Mouse (Mus musculus): ENCODE results near the gene Sdf2. TPM values are rescaled to one million over a fixed set of nuclear protein-coding genes. Genes with fewer than 3 reads are reported as not detected.

The Sdf2 gene
- polyA plus RNA-seq (2012; fragmentation: generic; extraction: Trizol) = 76.8 TPM
- long read RNA-seq, experiment 1, transcript Sdf2-201 (3 exons, 1,268 nt) = major isoform, 91 of 118 reads
- long read RNA-seq, experiment 1, partial matches to known transcripts = 7 of 118 reads
- long read RNA-seq, experiment 1, other reads (novel, unspliced or antisense) = 20 of 118 reads
- long read RNA-seq, experiment 2, transcript Sdf2-201 (3 exons, 1,268 nt) = major isoform, 35 of 42 reads
- long read RNA-seq, experiment 2, partial matches to known transcripts = 1 of 42 reads
- long read RNA-seq, experiment 2, other reads (novel, unspliced or antisense) = 6 of 42 reads

DNA sequence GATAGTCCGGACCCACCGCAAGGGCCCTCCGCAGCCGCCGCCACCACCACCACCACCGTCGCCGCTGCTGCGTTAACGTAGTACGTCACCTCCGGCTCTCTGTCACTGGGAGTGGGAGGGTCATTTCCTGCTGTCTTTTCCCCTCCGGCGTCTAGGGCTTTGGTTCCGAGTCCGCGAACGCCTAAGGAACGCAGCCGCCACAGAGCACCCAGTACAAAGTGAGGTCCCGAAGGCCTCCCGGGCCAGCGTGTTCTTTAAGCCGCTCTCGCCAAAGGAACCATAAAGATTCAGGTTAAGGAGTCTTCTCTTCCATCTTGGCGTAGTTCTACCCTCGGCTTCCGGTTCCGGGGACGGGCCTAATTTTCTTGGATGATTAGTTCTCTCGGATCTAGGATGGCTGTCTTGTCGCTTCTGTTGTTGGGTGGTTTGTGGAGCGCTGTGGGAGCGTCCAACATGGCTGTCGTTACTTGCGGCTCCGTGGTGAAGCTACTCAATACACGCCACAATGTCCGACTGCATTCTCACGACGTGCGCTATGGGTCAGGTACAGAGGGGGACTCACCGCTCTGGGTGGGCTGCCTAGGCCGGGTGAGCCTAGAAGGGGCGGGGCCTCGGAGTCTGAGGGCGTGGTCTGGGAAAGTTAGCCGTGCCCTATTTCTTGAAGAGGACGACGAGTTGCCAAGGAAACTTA, at the start of gene Sdf2, which contains the start of gene Supt6:
TSS of gene Sdf2 (plus strand) at position 120 of the 691 bp plus-strand sequence.
TSS of gene Supt6 (minus strand) at position 361 of the 691 bp plus-strand sequence.
- Histone ChIP-seq H3K79me3 (ENCODE audit: low read depth) (peaks cover 77% of the 10 kb centered on the region), H3ac (ENCODE audit: control insufficient read depth, insufficient read length, low read depth) (peak within 1 kb of the TSS; percentile 79), H3K79me2 (ENCODE audit: control insufficient read depth, insufficient read depth) (peaks cover 94% of the 10 kb centered on the region), H3K27me3 (ENCODE audit: control insufficient read depth, insufficient read depth, insufficient read length) (no peaks in the 10 kb centered on the region), H3K36me3 (ENCODE audit: control insufficient read depth, insufficient read depth) (peaks cover 12% of the 10 kb centered on the region), H3K4me3 (ENCODE audit: insufficient read depth, poor library complexity, severe bottlenecking) (peak within 1 kb of the TSS; percentile 82)
- TF ChIP-seq MYOD1 (IDR thresholded peaks at IDR 0.05; ENCODE audit: control insufficient read depth, insufficient read length, low read depth) (no peak), FOSL1 (IDR thresholded peaks at IDR 0.05; ENCODE audit: insufficient read depth, low read length, poor library complexity, severe bottlenecking) (no peak), MAX (IDR thresholded peaks at IDR 0.05) (no peak), CTCF (IDR thresholded peaks at IDR 0.05; ENCODE audit: control insufficient read depth, insufficient read depth, insufficient read length) (no peak), MYOG (IDR thresholded peaks at IDR 0.05; ENCODE audit: control insufficient read depth, extremely low read depth, insufficient read length) (no peak), CEBPB (IDR thresholded peaks at IDR 0.05; ENCODE audit: low read depth) (no peak), USF1 (IDR thresholded peaks at IDR 0.05; ENCODE audit: low read depth) (no peak)

GRCm38 (mm10) chr11:78202372-78202771, 43.2 kb upstream of the Sdf2 start:
- Histone ChIP-seq H3K27me3 (ENCODE audit: control insufficient read depth, insufficient read depth, insufficient read length) (no peaks in the 10 kb centered on the region), H3K36me3 (ENCODE audit: control insufficient read depth, insufficient read depth) (peaks cover 30% of the 10 kb centered on the region), H3K79me2 (ENCODE audit: control insufficient read depth, insufficient read depth) (no peaks in the 10 kb centered on the region), H3K4me3 (ENCODE audit: insufficient read depth, poor library complexity, severe bottlenecking) (no peak overlapping the region), H3K79me3 (ENCODE audit: low read depth) (no peaks in the 10 kb centered on the region), H3ac (ENCODE audit: control insufficient read depth, insufficient read length, low read depth) (no peak overlapping the region)
- TF ChIP-seq MYOG (IDR thresholded peaks at IDR 0.05; ENCODE audit: control insufficient read depth, extremely low read depth, insufficient read length) (no peak), USF1 (IDR thresholded peaks at IDR 0.05; ENCODE audit: low read depth) (no peak), FOSL1 (IDR thresholded peaks at IDR 0.05; ENCODE audit: insufficient read depth, low read length, poor library complexity, severe bottlenecking) (no peak), MYOD1 (IDR thresholded peaks at IDR 0.05; ENCODE audit: control insufficient read depth, insufficient read length, low read depth) (no peak), CEBPB (IDR thresholded peaks at IDR 0.05; ENCODE audit: low read depth) (no peak), MAX (IDR thresholded peaks at IDR 0.05) (no peak), CTCF (IDR thresholded peaks at IDR 0.05; ENCODE audit: control insufficient read depth, insufficient read depth, insufficient read length) (no peak)

DNA sequence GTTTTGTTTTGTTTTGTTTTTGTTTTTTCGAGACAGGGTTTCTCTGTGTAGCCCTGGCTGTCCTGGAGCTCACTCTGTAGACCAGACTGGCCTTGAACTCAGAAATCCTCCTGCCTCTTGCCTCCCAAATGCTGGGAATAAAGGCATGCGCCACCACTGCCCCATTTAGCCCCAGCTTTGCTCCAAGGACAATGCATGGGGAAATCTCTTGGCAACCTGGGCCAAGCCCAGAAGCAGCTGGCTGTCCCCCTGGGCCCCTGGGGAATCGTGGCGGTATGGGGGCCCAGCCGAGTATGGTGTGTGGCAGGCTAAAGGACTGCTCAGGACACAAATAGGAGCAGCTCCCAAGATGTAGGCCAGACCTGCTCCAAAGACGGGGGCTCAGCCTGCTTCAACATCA, 41.3 kb upstream of the Sdf2 start:
- Histone ChIP-seq H3K4me3 (ENCODE audit: insufficient read depth, poor library complexity, severe bottlenecking) (no peak overlapping the region), H3ac (ENCODE audit: control insufficient read depth, insufficient read length, low read depth) (no peak overlapping the region), H3K27me3 (ENCODE audit: control insufficient read depth, insufficient read depth, insufficient read length) (no peaks in the 10 kb centered on the region), H3K79me3 (ENCODE audit: low read depth) (no peaks in the 10 kb centered on the region), H3K36me3 (ENCODE audit: control insufficient read depth, insufficient read depth) (peaks cover 48% of the 10 kb centered on the region), H3K79me2 (ENCODE audit: control insufficient read depth, insufficient read depth) (no peaks in the 10 kb centered on the region)
- no peak for TF ChIP-seq MYOD1 (IDR thresholded peaks at IDR 0.05; ENCODE audit: control insufficient read depth, insufficient read length, low read depth)
- no peak for TF ChIP-seq USF1 (IDR thresholded peaks at IDR 0.05; ENCODE audit: low read depth)
- no peak for TF ChIP-seq FOSL1 (IDR thresholded peaks at IDR 0.05; ENCODE audit: insufficient read depth, low read length, poor library complexity, severe bottlenecking)
- TF ChIP-seq CTCF (IDR thresholded peaks at IDR 0.05; ENCODE audit: control insufficient read depth, insufficient read depth, insufficient read length) = no peak
- TF ChIP-seq MYOG (IDR thresholded peaks at IDR 0.05; ENCODE audit: control insufficient read depth, extremely low read depth, insufficient read length) = no peak
- TF ChIP-seq CEBPB (IDR thresholded peaks at IDR 0.05; ENCODE audit: low read depth) = no peak
- TF ChIP-seq MAX (IDR thresholded peaks at IDR 0.05) = no peak

- Histone ChIP-seq H3K79me2 (ENCODE audit: control insufficient read depth, insufficient read depth) (no peaks in the 10 kb centered on the region), H3ac (ENCODE audit: control insufficient read depth, insufficient read length, low read depth) (no peak overlapping the region), H3K27me3 (ENCODE audit: control insufficient read depth, insufficient read depth, insufficient read length) (no peaks in the 10 kb centered on the region), H3K79me3 (ENCODE audit: low read depth) (no peaks in the 10 kb centered on the region), H3K36me3 (ENCODE audit: control insufficient read depth, insufficient read depth) (peaks cover 60% of the 10 kb centered on the region), H3K4me3 (ENCODE audit: insufficient read depth, poor library complexity, severe bottlenecking) (no peak overlapping the region)
- TF ChIP-seq USF1 (IDR thresholded peaks at IDR 0.05; ENCODE audit: low read depth) (no peak), MAX (IDR thresholded peaks at IDR 0.05) (no peak)
Measured at GRCm38 (mm10) chr11:78205361-78206206, 40.0 kb upstream of the Sdf2 start.

DNA sequence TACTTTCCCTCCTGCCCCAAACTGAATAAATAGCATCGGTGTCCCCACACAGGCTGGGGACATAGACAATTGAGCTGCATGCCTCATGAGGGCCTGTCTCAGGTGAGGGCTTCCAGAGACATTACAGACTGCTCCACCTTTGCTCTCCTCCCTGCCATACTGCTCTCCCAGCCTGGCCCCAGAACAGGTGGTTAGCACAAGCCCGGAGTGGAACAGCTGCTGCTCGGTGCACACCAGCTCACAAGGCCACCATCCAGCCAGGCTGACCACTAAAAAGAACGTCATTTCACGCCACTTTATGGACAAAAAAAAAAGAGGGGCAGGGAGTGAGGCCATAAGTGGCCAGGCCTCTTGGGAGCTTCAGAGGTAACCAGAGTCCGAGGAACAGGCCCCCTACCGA, 38.4 kb upstream of the Sdf2 start:
- TF ChIP-seq CEBPB (IDR thresholded peaks at IDR 0.05; ENCODE audit: low read depth) = no peak
- no peak for TF ChIP-seq USF1 (IDR thresholded peaks at IDR 0.05; ENCODE audit: low read depth)
- TF ChIP-seq MYOG (IDR thresholded peaks at IDR 0.05; ENCODE audit: control insufficient read depth, extremely low read depth, insufficient read length) = no peak
- no peak for TF ChIP-seq MAX (IDR thresholded peaks at IDR 0.05)
- no peak for TF ChIP-seq CTCF (IDR thresholded peaks at IDR 0.05; ENCODE audit: control insufficient read depth, insufficient read depth, insufficient read length)
- TF ChIP-seq MYOD1 (IDR thresholded peaks at IDR 0.05; ENCODE audit: control insufficient read depth, insufficient read length, low read depth) = no peak
- TF ChIP-seq FOSL1 (IDR thresholded peaks at IDR 0.05; ENCODE audit: insufficient read depth, low read length, poor library complexity, severe bottlenecking) = no peak
- Histone ChIP-seq H3ac (ENCODE audit: control insufficient read depth, insufficient read length, low read depth) (no peak overlapping the region), H3K27me3 (ENCODE audit: control insufficient read depth, insufficient read depth, insufficient read length) (no peaks in the 10 kb centered on the region), H3K36me3 (ENCODE audit: control insufficient read depth, insufficient read depth) (peaks cover 74% of the 10 kb centered on the region), H3K79me2 (ENCODE audit: control insufficient read depth, insufficient read depth) (no peaks in the 10 kb centered on the region), H3K4me3 (ENCODE audit: insufficient read depth, poor library complexity, severe bottlenecking) (no peak overlapping the region), H3K79me3 (ENCODE audit: low read depth) (no peaks in the 10 kb centered on the region)
